Mouse (Mus musculus): ENCODE data around the gene Dcaf8.

Dcaf8 gene

GRCm38 (mm10) chr1:172148279-172148954 is 533 bp downstream of the Dcaf8 start:
- in situ Hi-C loops (cut with MboI), result loop anchor here (10.0 kb wide), 1 partner anchor 166 kb away; no protein-coding TSS in a partner anchor

GRCm38 (mm10) chr1:172148955-172149815 is 1.3 kb downstream of the Dcaf8 start:
- in situ Hi-C loops (cut with MboI), result loop anchor here (10.0 kb wide), 1 partner anchor 166 kb away; no protein-coding TSS in a partner anchor

- in situ Hi-C loops (cut with MboI), result no loop called here
These were observed 6.7 kb downstream of the Dcaf8 start for GRCm38 (mm10) chr1:172154536-172154935.

GRCm38 (mm10) chr1:172155518-172155917 is 7.6 kb downstream of the Dcaf8 start:
- in situ Hi-C loops (cut with MboI), result no loop called here

- in situ Hi-C loops (cut with MboI), result no loop called here
These were observed 12.1 kb downstream of the Dcaf8 start for GRCm38 (mm10) chr1:172159970-172160369.

- in situ Hi-C loops (cut with MboI), result no loop called here
These were observed 12.6 kb downstream of the Dcaf8 start for GRCm38 (mm10) chr1:172160508-172160907.

- in situ Hi-C loops (cut with MboI), result no loop called here
These were observed 14.1 kb downstream of the Dcaf8 start for GRCm38 (mm10) chr1:172162009-172162408.

- in situ Hi-C loops (cut with MboI), result no loop called here
These were observed 15.1 kb downstream of the Dcaf8 start for GRCm38 (mm10) chr1:172162959-172163358.

GRCm38 (mm10) chr1:172167911-172168310 is 20.0 kb downstream of the Dcaf8 start:
- in situ Hi-C loops (cut with MboI), result no loop called here

GRCm38 (mm10) chr1:172169809-172170208 is 21.9 kb downstream of the Dcaf8 start:
- in situ Hi-C loops (cut with MboI), result no loop called here

- in situ Hi-C loops (cut with MboI), result no loop called here
These were observed 24.5 kb downstream of the Dcaf8 start for GRCm38 (mm10) chr1:172172381-172172780.

GRCm38 (mm10) chr1:172173181-172173580 is 25.3 kb downstream of the Dcaf8 start:
- in situ Hi-C loops (cut with MboI), result no loop called here

- in situ Hi-C loops (cut with MboI), result no loop called here
These were observed 29.9 kb downstream of the Dcaf8 start for GRCm38 (mm10) chr1:172177791-172178190.

GRCm38 (mm10) chr1:172179102-172179501 is 31.2 kb downstream of the Dcaf8 start:
- in situ Hi-C loops (cut with MboI), result no loop called here

- in situ Hi-C loops (cut with MboI), result no loop called here
These were observed 33.0 kb downstream of the Dcaf8 start for GRCm38 (mm10) chr1:172180881-172181280.

- in situ Hi-C loops (cut with MboI), result no loop called here
These were observed 33.9 kb downstream of the Dcaf8 start for GRCm38 (mm10) chr1:172181777-172182176.

GRCm38 (mm10) chr1:172183056-172183455 is 35.2 kb downstream of the Dcaf8 start:
- in situ Hi-C loops (cut with MboI), result no loop called here

GRCm38 (mm10) chr1:172183915-172184314 is 36.0 kb downstream of the Dcaf8 start:
- in situ Hi-C loops (cut with MboI), result no loop called here

GRCm38 (mm10) chr1:172186401-172187289 is 38.8 kb downstream of the Dcaf8 start:
- in situ Hi-C loops (cut with MboI), result no loop called here

- in situ Hi-C loops (cut with MboI), result no loop called here
These were observed 41.0 kb downstream of the Dcaf8 start for GRCm38 (mm10) chr1:172188891-172189290.

- in situ Hi-C loops (cut with MboI), result no loop called here
These were observed 43.7 kb downstream of the Dcaf8 start for GRCm38 (mm10) chr1:172191578-172191977.

GRCm38 (mm10) chr1:172192217-172192616 is 44.3 kb downstream of the Dcaf8 start:
- in situ Hi-C loops (cut with MboI), result no loop called here

Measured in mature B cell (primary cell).